Mouse (Mus musculus): ENCODE results near the gene Tnik.

- no peak for TF ChIP-seq POU5F1 (IDR thresholded peaks at IDR 0.05; ENCODE audit: borderline replicate concordance, low read length)
- no peak for TF ChIP-seq CTCF (conservative IDR thresholded peaks at IDR 0.05; ENCODE audit: low read length)
Observed at GRCm38 (mm10) chr3:28422221-28422620, 159.2 kb downstream of the Tnik start.

Data from E14TG2a.4 (cell line).